Mouse (Mus musculus): ENCODE measurements around the gene BC030867. TPM values are rescaled to one million over a fixed set of nuclear protein-coding genes. Genes with fewer than 3 reads are reported as not detected.

BC030867 gene
- polyA plus RNA-seq, 1 experiment from 2014 or later: 2.9 TPM

DNA sequence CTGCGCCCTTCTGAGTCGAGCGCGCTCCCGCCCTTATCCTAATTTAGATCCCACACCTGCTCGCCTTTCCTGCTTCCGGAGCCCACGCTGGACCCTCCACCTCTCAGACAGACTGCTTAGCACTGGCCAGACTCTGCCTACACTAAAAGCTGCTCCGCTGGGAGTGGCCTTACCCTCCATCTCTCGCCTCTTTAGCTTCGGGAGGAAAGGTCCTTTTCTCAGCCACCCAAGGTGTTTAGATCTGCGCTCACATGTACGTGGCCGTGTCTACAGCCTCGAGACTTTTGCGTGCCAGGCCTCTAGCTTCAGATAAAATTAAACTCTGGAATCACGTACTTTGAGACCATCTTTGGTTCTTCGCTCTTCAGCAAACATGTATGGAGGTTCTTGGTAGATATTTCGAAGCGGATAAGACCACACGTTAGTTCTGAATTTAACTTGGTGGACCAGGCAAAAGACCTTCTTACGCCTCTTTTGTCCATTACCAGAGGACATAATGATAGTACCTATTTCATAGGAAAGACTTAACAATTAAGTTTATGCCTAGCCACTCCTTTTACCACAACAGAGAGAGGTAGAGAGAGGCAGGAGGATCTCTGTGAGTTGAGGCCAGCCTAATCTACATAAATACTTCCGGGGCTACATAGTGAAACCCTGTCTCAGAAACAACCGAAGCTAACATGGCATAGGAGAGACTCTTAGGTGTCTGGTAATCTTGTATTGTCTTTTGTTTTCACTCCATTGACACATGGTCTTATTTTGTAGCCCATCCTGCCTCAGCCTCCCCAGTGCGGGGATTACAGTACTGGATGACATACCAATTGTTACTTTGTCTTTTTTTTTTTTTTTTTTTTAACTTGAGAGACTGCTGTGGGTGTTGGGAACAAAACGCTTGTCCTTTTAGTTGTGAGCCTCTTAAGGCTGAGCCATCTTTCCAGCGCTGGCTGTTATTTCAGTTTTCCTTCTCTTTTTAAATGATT lies 49.2 kb downstream of the BC030867 start:
- 0 out of 2 replicates have a peak, but pooled peaks have one; percentile 12 for ATAC-seq
- no peaks in the 10 kb centered on the region for H3K27me3 ChIP-seq (replicated peaks; ENCODE audit: control insufficient read depth, insufficient read depth, low read length)
- peak overlapping the region; percentile 97 for H3K4me2 ChIP-seq (ENCODE audit: low read length)
- WGBS: 27% methylated on average over 27 of the region's 27 CpGs
- peaks cover 21% of the 10 kb centered on the region for H3K4me1 ChIP-seq (ENCODE audit: control insufficient read depth, insufficient read depth, low read depth, low read length)
- no peaks in the 10 kb centered on the region for H3K9me3 ChIP-seq (ENCODE audit: control insufficient read depth, low read length)
- H3K4me3 ChIP-seq (ENCODE audit: low read length): peak overlapping the region; percentile 88
- peaks cover 7% of the 10 kb centered on the region for H3K36me3 ChIP-seq (ENCODE audit: control insufficient read depth, insufficient read depth, low read length)
- H3K9ac ChIP-seq (ENCODE audit: low read depth, low read length): peak overlapping the region; percentile 83
- peak overlapping the region; percentile 98 for H3K27ac ChIP-seq (ENCODE audit: low read depth, low read length)

- no peak overlapping the region for H3K9ac ChIP-seq (ENCODE audit: low read depth, low read length)
- no peaks in the 10 kb centered on the region for H3K9me3 ChIP-seq (ENCODE audit: control insufficient read depth, low read length)
- ATAC-seq: no peak
- H3K4me2 ChIP-seq (ENCODE audit: low read length): no peak overlapping the region
- peaks cover 14% of the 10 kb centered on the region for H3K4me1 ChIP-seq (ENCODE audit: control insufficient read depth, insufficient read depth, low read depth, low read length)
- H3K27me3 ChIP-seq (replicated peaks; ENCODE audit: control insufficient read depth, insufficient read depth, low read length): no peaks in the 10 kb centered on the region
- H3K27ac ChIP-seq (ENCODE audit: low read depth, low read length): no peak overlapping the region
- H3K36me3 ChIP-seq (ENCODE audit: control insufficient read depth, insufficient read depth, low read length): no peaks in the 10 kb centered on the region
- no peak overlapping the region for H3K4me3 ChIP-seq (ENCODE audit: low read length)
- 0% methylated on average over 1 of the region's 1 CpGs for WGBS
Measured at GRCm38 (mm10) chr11:102299839-102300238, 51.2 kb downstream of the BC030867 start.

GRCm38 (mm10) chr11:102304141-102304540 lies 55.5 kb downstream of the BC030867 start:
- WGBS: 31% methylated on average over 2 of the region's 2 CpGs

DNA sequence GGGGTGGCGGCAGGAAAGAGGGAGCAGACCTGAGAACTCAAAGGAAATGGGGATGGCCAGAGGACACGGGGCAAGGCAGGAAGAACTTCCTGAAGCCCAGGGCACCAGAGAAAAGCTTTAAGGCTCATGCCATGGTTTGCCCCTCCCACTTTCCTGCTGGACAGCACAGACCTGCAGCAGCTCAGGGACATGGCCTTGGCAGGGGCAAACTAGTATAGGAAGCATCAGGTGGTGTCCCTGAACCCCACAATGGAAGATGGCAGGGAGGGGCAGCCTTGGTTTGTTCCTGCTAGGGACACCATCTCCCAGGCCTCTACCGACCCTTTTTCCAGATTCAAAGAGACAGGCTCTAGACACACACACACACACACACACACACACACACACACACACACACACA lies 56.7 kb downstream of the BC030867 start:
- no peak for ATAC-seq
- no peak overlapping the region for H3K4me3 ChIP-seq (ENCODE audit: low read length)
- whole genome bisulfite sequencing: 54% methylated on average over 3 of the region's 3 CpGs
- H3K4me1 ChIP-seq (ENCODE audit: control insufficient read depth, insufficient read depth, low read depth, low read length): peaks cover 9% of the 10 kb centered on the region
- no peaks in the 10 kb centered on the region for H3K27me3 ChIP-seq (replicated peaks; ENCODE audit: control insufficient read depth, insufficient read depth, low read length)
- H3K36me3 ChIP-seq (ENCODE audit: control insufficient read depth, insufficient read depth, low read length): peaks cover 32% of the 10 kb centered on the region
- no peak overlapping the region for H3K9ac ChIP-seq (ENCODE audit: low read depth, low read length)
- no peak overlapping the region for H3K27ac ChIP-seq (ENCODE audit: low read depth, low read length)
- H3K4me2 ChIP-seq (ENCODE audit: low read length): no peak overlapping the region
- H3K9me3 ChIP-seq (ENCODE audit: control insufficient read depth, low read length): no peaks in the 10 kb centered on the region

More at GRCm38 (mm10) chr11:102304141-102304540, 55.5 kb downstream of the BC030867 start:
- H3K4me2 ChIP-seq (ENCODE audit: low read length): no peak overlapping the region
- no peak overlapping the region for H3K9ac ChIP-seq (ENCODE audit: low read depth, low read length)
- no peaks in the 10 kb centered on the region for H3K27me3 ChIP-seq (replicated peaks; ENCODE audit: control insufficient read depth, insufficient read depth, low read length)
- no peak for ATAC-seq
- H3K4me1 ChIP-seq (ENCODE audit: control insufficient read depth, insufficient read depth, low read depth, low read length): peaks cover 4% of the 10 kb centered on the region
- H3K36me3 ChIP-seq (ENCODE audit: control insufficient read depth, insufficient read depth, low read length): peaks cover 22% of the 10 kb centered on the region
- H3K9me3 ChIP-seq (ENCODE audit: control insufficient read depth, low read length): no peaks in the 10 kb centered on the region
- H3K4me3 ChIP-seq (ENCODE audit: low read length): no peak overlapping the region
- no peak overlapping the region for H3K27ac ChIP-seq (ENCODE audit: low read depth, low read length)

- peaks cover 9% of the 10 kb centered on the region for H3K4me1 ChIP-seq (ENCODE audit: control insufficient read depth, insufficient read depth, low read depth, low read length)
- 90% methylated on average over 9 of the region's 9 CpGs for WGBS
- no peaks in the 10 kb centered on the region for H3K9me3 ChIP-seq (ENCODE audit: control insufficient read depth, low read length)
- H3K4me3 ChIP-seq (ENCODE audit: low read length): no peak overlapping the region
- H3K36me3 ChIP-seq (ENCODE audit: control insufficient read depth, insufficient read depth, low read length): peaks cover 46% of the 10 kb centered on the region
- no peak overlapping the region for H3K27ac ChIP-seq (ENCODE audit: low read depth, low read length)
- H3K4me2 ChIP-seq (ENCODE audit: low read length): no peak overlapping the region
- H3K27me3 ChIP-seq (replicated peaks; ENCODE audit: control insufficient read depth, insufficient read depth, low read length): no peaks in the 10 kb centered on the region
- no peak for ATAC-seq
- no peak overlapping the region for H3K9ac ChIP-seq (ENCODE audit: low read depth, low read length)
Measured at GRCm38 (mm10) chr11:102308104-102308503, 59.4 kb downstream of the BC030867 start.

- Histone ChIP-seq H3K9me3 (ENCODE audit: control insufficient read depth, low read length) (no peaks in the 10 kb centered on the region), H3K27me3 (replicated peaks; ENCODE audit: control insufficient read depth, insufficient read depth, low read length) (no peaks in the 10 kb centered on the region), H3K9ac (ENCODE audit: low read depth, low read length) (peak overlapping the region; percentile 42), H3K4me2 (ENCODE audit: low read length) (peak overlapping the region; percentile 51), H3K4me3 (ENCODE audit: low read length) (peak overlapping the region; percentile 27), H3K27ac (ENCODE audit: low read depth, low read length) (peak overlapping the region; percentile 26), H3K36me3 (ENCODE audit: control insufficient read depth, insufficient read depth, low read length) (peaks cover 54% of the 10 kb centered on the region), H3K4me1 (ENCODE audit: control insufficient read depth, insufficient read depth, low read depth, low read length) (peaks cover 9% of the 10 kb centered on the region)
- peak; percentile 93 for ATAC-seq
- under 1% methylated on average over 27 of the region's 27 CpGs for WGBS
Measured at GRCm38 (mm10) chr11:102308979-102309378, 60.3 kb downstream of the BC030867 start.

- Histone ChIP-seq H3K4me1 (ENCODE audit: control insufficient read depth, insufficient read depth, low read depth, low read length) (peaks cover 9% of the 10 kb centered on the region), H3K9ac (ENCODE audit: low read depth, low read length) (no peak overlapping the region), H3K36me3 (ENCODE audit: control insufficient read depth, insufficient read depth, low read length) (peaks cover 56% of the 10 kb centered on the region), H3K27me3 (replicated peaks; ENCODE audit: control insufficient read depth, insufficient read depth, low read length) (no peaks in the 10 kb centered on the region), H3K9me3 (ENCODE audit: control insufficient read depth, low read length) (no peaks in the 10 kb centered on the region), H3K27ac (ENCODE audit: low read depth, low read length) (no peak overlapping the region; the same call in 1 of the 2 replicates), H3K4me2 (ENCODE audit: low read length) (no peak overlapping the region; the same call in 1 of the 2 replicates), H3K4me3 (ENCODE audit: low read length) (no peak overlapping the region; the same call in 1 of the 2 replicates)
- 86% methylated on average over 22 of the region's 22 CpGs for WGBS
- no peak for ATAC-seq
Measured at GRCm38 (mm10) chr11:102309821-102310617, 61.3 kb downstream of the BC030867 start.

- no peak for ATAC-seq
- Histone ChIP-seq H3K27ac (ENCODE audit: low read depth, low read length) (no peak overlapping the region), H3K9me3 (ENCODE audit: control insufficient read depth, low read length) (no peaks in the 10 kb centered on the region), H3K4me1 (ENCODE audit: control insufficient read depth, insufficient read depth, low read depth, low read length) (peaks cover 18% of the 10 kb centered on the region), H3K27me3 (replicated peaks; ENCODE audit: control insufficient read depth, insufficient read depth, low read length) (no peaks in the 10 kb centered on the region), H3K9ac (ENCODE audit: low read depth, low read length) (no peak overlapping the region), H3K4me3 (ENCODE audit: low read length) (no peak overlapping the region), H3K4me2 (ENCODE audit: low read length) (no peak overlapping the region), H3K36me3 (ENCODE audit: control insufficient read depth, insufficient read depth, low read length) (peaks cover 54% of the 10 kb centered on the region)
- WGBS: 41% methylated on average over 36 of the region's 38 CpGs
Measured at GRCm38 (mm10) chr11:102310768-102311695, 62.4 kb downstream of the BC030867 start.
